Mouse (Mus musculus): Measurements from ENCODE around the gene Fndc3b.

- TF ChIP-seq CTCF (conservative IDR thresholded peaks at IDR 0.05; ENCODE audit: low read length) = no peak
- TF ChIP-seq NANOG (IDR thresholded peaks at IDR 0.05; ENCODE audit: borderline replicate concordance, low read length) = no peak
- no peak for TF ChIP-seq POU5F1 (IDR thresholded peaks at IDR 0.05; ENCODE audit: borderline replicate concordance, low read length)
These were observed 33.5 kb downstream of the Fndc3b start for GRCm38 (mm10) chr3:27677574-27677973.

Data from E14TG2a.4 (cell line).